Mouse (Mus musculus) embryonic facial prominence, embryonic 13.5 days (tissue): ENCODE measurements around the gene Cish. TPM values are rescaled to one million over a fixed set of nuclear protein-coding genes. Genes with fewer than 3 reads are reported as not detected.
A peak's percentile ranks its signal among the peaks of the same experiment; 100 is the strongest.

ENCODE experiments used
- ATAC-seq: fragments of 200-750 bp; cut with Nextera tagmentation; 2 replicates; pipeline ENCODE4 v1.8.0; 2017; ENCODE audit warnings: low read depth; ENCODE audit not compliant: insufficient number of reproducible peaks, insufficient read depth, low FRiP score, low TSS enrichment
- H3K27ac ChIP-seq: fragments of 300-500 bp; sonication (generic); 2 replicates; pipeline ENCODE4 v1.5.1; 2015; ENCODE audit warnings: moderate library complexity, mild to moderate bottlenecking, inconsistent platforms
- H3K27me3 ChIP-seq: fragments of 300-500 bp; sonication (generic); 2 replicates; pipeline ENCODE4 v1.6.1; 2015; ENCODE audit warnings: mild to moderate bottlenecking, inconsistent platforms
- H3K36me3 ChIP-seq: fragments of 300-500 bp; sonication (generic); 2 replicates; pipeline ENCODE4 v1.6.1; 2015; ENCODE audit warnings: mild to moderate bottlenecking, inconsistent platforms
- H3K4me1 ChIP-seq: fragments of 300-500 bp; sonication (generic); 2 replicates; pipeline ENCODE4 v1.6.1; 2015; ENCODE audit warnings: inconsistent platforms
- H3K4me2 ChIP-seq: fragments of 300-500 bp; sonication (generic); 2 replicates; pipeline ENCODE4 v1.6.1; 2015; ENCODE audit warnings: moderate library complexity, mild to moderate bottlenecking, inconsistent platforms
- H3K4me3 ChIP-seq: fragments of 300-500 bp; sonication (generic); 2 replicates; pipeline ENCODE4 v1.5.1; 2015; ENCODE audit warnings: mild to moderate bottlenecking, inconsistent platforms
- H3K9ac ChIP-seq: fragments of 300-500 bp; sonication (generic); 2 replicates; pipeline ENCODE4 v1.6.1; 2015; ENCODE audit warnings: mild to moderate bottlenecking, inconsistent platforms
- H3K9me3 ChIP-seq: fragments of 300-500 bp; sonication (generic); 2 replicates; pipeline ENCODE4 v1.6.1; 2016; ENCODE audit warnings: inconsistent platforms
- WGBS: fragments of 180-500 bp; shearing (Covaris S2); methylation state at CpG from one replicate; pipeline ENCODE4 v1.1.7; 2015; ENCODE audit warnings: mixed read lengths; 5-methylcytosine and 5-hydroxymethylcytosine counted together
- polyA plus RNA-seq: library from polyadenylated mRNA; unstranded; fragments of >200 nt; fragmentation: Nextera tagmentation; extraction: Ambion mirVana; gene quantifications from 2 replicates; pipeline ENCODE4 v1.2.1, GENCODE M21; 2015

Cish gene
- polyA plus RNA-seq, 1 experiment from 2014 or later, result 9.3 TPM

DNA sequence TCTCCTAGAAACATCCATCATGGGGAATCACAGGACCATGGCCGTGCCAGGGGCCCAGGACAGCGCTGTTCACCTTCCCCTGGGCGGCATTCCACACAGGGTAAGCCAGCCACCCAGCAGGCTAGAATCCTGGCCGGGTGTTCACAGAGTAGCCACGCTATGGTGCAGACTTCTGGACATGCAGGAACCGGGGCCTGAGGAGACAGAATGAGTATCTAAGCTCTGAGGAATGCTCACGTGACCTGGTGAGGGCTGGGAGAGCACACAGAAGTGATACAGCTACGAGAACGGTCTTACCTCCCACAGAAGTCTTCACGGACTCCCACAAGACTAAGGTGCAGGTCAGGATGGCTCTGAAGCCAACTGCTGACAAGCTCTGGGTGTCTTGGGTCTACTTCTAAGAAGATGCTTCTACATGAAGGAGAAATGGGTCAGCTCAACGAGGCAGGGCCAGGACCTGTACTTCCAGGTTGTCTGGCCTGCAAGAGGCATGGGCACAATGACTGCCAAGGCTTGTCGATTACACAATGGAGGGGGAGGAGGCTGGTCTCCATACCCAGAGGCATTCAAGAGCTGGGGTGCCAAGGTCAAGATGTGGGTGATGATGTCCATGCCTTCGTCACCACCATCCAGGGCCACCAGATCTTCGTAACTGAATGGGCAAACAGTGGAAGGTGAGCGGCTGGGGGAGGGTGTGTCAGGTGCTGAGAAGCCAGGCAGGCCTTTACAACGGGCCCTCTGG is 32.2 kb downstream of the Cish start:
- no peak for ATAC-seq

DNA sequence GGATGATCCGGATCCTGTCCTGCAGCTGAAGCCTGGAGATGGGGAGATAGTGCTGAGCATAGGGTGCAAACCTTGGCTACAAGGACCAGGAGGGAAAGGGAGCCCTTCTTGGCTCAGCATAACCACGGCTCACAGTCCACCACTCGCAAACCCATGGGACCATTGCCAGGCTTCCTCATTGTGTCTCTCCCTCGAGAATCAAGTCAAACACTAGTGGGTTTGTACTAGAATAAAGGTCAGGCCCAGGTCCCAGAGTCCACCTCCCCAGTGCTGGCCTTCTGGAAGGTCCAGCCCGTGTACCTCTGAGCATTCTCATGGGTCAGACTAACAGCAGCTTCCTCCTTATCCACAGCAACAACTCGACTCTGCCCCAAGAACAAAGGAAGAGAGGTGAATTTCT is 35.0 kb downstream of the Cish start:
- no peaks in the 10 kb centered on the region for H3K9me3 ChIP-seq
- H3K4me1 ChIP-seq, result no peaks in the 10 kb centered on the region
- no peak overlapping the region for H3K4me3 ChIP-seq
- peaks cover 34% of the 10 kb centered on the region for H3K36me3 ChIP-seq
- H3K27ac ChIP-seq, result no peak overlapping the region
- ATAC-seq, result no peak
- no peak overlapping the region for H3K9ac ChIP-seq
- no peaks in the 10 kb centered on the region for H3K27me3 ChIP-seq
- H3K4me2 ChIP-seq, result no peak overlapping the region
- 81% methylated on average over 6 of the region's 6 CpGs for WGBS

More for the DNA sequence above, 32.2 kb downstream of the Cish start:
- Histone ChIP-seq H3K36me3 (peaks cover 33% of the 10 kb centered on the region), H3K9ac (0 out of 2 replicates have a peak overlapping the region, but pooled peaks have one; percentile 27), H3K9me3 (no peaks in the 10 kb centered on the region), H3K4me3 (no peak overlapping the region), H3K27me3 (no peaks in the 10 kb centered on the region), H3K27ac (no peak overlapping the region), H3K4me1 (no peaks in the 10 kb centered on the region), H3K4me2 (no peak overlapping the region)
- 94% methylated on average over 16 of the region's 16 CpGs for WGBS

DNA sequence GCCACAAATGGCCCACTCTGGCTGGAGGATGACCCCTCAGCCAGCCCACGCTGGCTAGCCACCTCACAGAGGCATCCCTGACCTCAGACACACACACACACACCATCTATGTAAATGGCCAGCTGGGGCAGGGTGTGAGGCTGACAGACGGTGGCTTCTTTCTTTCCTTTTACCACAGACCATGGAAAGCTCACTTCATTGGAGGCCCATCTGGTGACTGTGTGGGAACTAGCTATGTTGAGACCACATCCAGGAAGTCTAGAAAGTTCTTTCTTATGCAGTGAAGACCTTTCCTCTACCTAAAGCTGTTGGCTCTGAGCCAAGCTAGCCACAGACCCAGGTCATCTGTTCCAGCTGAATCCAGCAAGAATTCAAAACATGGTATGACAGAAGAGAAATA is 37.9 kb downstream of the Cish start:
- Histone ChIP-seq H3K36me3 (peaks cover 19% of the 10 kb centered on the region), H3K9ac (peak overlapping the region; percentile 27; the same call in 1 of the 2 replicates)
- WGBS, result 72% methylated on average over 2 of the region's 2 CpGs

DNA sequence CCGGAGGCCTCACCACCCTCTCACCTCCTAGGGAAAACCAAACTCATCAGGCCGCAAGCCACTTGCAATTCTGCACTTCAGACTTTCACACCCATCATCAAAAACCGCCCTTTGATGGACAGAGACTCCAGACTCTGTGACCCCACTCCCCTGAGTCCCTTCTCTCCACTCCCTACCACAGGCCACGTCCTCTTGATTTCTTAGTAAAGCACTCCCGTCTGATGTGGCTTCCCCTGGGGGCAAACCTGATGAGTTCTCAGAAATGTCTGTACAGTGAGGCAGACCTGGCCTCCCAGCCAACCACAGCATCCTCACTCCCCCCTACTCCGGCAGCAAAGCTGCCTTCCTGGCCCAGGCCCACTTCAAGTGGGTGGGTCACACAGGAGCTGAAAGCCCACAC is 38.5 kb downstream of the Cish start:
- H3K4me3 ChIP-seq, result no peak overlapping the region
- H3K9me3 ChIP-seq, result no peaks in the 10 kb centered on the region
- no peak overlapping the region for H3K27ac ChIP-seq
- peak overlapping the region; percentile 27; the same call in 1 of the 2 replicates for H3K9ac ChIP-seq
- no peak overlapping the region for H3K4me2 ChIP-seq
- 71% methylated on average over 6 of the region's 6 CpGs for WGBS
- H3K27me3 ChIP-seq, result no peaks in the 10 kb centered on the region
- H3K4me1 ChIP-seq, result peaks cover 17% of the 10 kb centered on the region
- ATAC-seq, result no peak
- peaks cover 19% of the 10 kb centered on the region for H3K36me3 ChIP-seq

More for the DNA sequence above, 37.9 kb downstream of the Cish start:
- no peak overlapping the region for H3K4me2 ChIP-seq
- H3K27ac ChIP-seq, result no peak overlapping the region
- no peaks in the 10 kb centered on the region for H3K9me3 ChIP-seq
- H3K4me1 ChIP-seq, result peaks cover 12% of the 10 kb centered on the region
- no peak overlapping the region for H3K4me3 ChIP-seq
- no peak for ATAC-seq
- H3K27me3 ChIP-seq, result no peaks in the 10 kb centered on the region

DNA sequence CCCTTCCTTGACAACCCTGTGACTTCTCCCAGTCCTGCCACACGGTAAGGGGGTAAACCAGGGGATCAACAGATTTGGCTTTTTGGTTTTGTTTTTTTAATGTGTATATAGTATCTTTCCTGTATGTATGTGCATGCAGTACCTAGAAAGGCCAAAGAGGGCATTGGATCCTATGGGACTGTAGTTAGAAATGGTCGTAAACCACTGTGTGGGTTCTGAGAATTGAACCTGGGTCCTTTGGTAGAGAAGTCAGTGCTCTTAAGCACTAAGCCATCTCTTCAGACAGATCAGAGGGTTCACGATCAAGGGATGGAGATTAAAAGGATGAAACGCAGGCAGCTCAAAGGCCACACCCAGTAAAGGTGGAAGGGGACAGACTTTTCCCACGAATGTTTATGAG is 39.2 kb downstream of the Cish start:
- no peak overlapping the region for H3K27ac ChIP-seq
- peaks cover 17% of the 10 kb centered on the region for H3K4me1 ChIP-seq
- no peaks in the 10 kb centered on the region for H3K27me3 ChIP-seq
- H3K9ac ChIP-seq, result no peak overlapping the region
- H3K9me3 ChIP-seq, result no peaks in the 10 kb centered on the region
- no peak for ATAC-seq
- H3K36me3 ChIP-seq, result peaks cover 19% of the 10 kb centered on the region
- 86% methylated on average over 5 of the region's 5 CpGs for WGBS
- H3K4me3 ChIP-seq, result no peak overlapping the region
- no peak overlapping the region for H3K4me2 ChIP-seq

DNA sequence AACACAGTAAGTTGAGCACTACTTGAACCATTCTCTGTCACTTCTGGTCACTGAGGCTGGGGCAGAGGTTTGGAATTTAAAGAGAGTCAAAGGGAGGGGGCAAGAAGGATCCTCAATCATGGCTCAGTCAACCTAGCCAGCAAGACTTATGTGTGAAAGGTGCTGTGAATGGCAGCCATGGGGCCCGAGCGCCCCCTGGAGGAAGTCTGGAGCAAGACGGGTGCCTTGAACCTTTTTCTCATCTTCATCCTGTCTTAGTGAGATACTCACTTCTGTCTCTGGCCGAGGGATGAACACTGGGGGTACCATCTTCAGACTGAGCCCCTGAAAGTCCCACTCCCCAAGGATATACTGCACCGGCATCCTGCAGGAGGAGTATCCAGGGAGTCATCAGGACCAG is 40.1 kb downstream of the Cish start:
- ATAC-seq, result no peak
- WGBS, result 12% methylated on average over 5 of the region's 5 CpGs
- no peaks in the 10 kb centered on the region for H3K9me3 ChIP-seq

DNA sequence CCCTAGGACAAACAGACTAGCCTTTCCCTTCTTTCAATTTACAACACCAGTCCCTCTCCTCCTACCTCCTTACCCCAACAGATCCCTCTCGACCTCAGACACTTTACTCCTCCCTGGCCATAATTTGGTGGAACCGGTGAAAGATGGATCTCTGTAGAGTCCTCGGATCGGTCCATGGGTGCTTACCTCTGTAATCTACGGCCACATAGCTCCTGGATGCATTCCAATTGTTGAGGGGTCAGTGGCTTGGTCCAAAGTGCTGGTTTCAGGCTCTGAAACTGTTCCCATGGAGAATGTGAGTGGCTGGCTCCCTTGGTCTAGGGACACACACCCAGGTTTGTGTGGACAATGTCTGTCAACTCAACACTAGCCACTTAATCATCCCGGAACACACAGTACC is 40.6 kb downstream of the Cish start:
- WGBS, result 89% methylated on average over 6 of the region's 6 CpGs
- H3K4me1 ChIP-seq, result peaks cover 23% of the 10 kb centered on the region
- no peak overlapping the region for H3K4me2 ChIP-seq
- H3K4me3 ChIP-seq, result no peak overlapping the region
- peaks cover 16% of the 10 kb centered on the region for H3K36me3 ChIP-seq
- H3K9me3 ChIP-seq, result no peaks in the 10 kb centered on the region
- 0 out of 2 replicates have a peak, but pooled peaks cover 5% of the 10 kb centered on the region for H3K27me3 ChIP-seq
- no peak for ATAC-seq
- H3K27ac ChIP-seq, result no peak overlapping the region
- H3K9ac ChIP-seq, result no peak overlapping the region

More for the DNA sequence above, 40.1 kb downstream of the Cish start:
- Histone ChIP-seq H3K4me1 (peaks cover 19% of the 10 kb centered on the region), H3K27me3 (0 out of 2 replicates have a peak, but pooled peaks cover under 1% of the 10 kb centered on the region), H3K4me2 (no peak overlapping the region), H3K4me3 (no peak overlapping the region), H3K36me3 (peaks cover 19% of the 10 kb centered on the region), H3K9ac (no peak overlapping the region), H3K27ac (no peak overlapping the region)

DNA sequence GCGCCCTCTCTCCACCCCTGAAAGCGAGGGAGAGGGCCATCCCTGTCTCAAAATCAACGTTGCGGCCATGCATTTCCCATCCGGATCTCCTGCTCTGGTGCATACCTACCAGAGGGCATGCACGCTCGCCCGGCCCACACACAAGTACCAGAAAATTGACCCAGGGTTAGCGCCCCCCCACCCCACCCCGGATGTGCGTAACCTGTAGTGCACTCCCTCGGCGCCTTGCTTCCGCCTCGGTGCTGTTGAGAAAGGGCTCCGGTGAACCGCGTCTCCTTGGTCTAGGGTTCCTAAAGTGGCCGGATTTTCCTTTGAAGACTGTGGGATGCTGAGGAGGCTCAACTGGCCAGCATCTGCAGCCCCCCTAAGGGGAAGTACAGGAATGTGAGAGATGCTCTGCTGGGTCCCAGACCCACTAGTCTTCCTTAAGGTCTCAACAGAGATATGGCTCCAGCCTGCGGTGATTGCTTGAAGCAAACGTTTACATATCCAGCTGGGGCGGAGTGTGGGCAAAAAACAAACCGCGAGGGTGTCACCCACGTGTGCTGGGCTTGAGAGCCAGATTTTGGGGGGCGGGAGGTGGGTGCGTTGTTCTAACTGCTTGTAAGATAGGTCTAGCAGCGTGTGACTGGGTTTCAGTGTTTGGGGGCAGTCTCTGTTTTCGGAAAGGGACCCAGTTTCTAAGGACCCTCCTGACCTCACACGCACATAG is 42.5 kb downstream of the Cish start, which contains the start of gene Hemk1:
Hemk1 (minus strand) TSS at position 179 of the 712 bp plus-strand sequence.
- H3K36me3 ChIP-seq, result no peaks in the 10 kb centered on the region
- peak within 1 kb of the TSS; percentile 62 for H3K4me3 ChIP-seq
- peaks cover 10% of the 10 kb centered on the region; the same call in 1 of the 2 replicates for H3K27me3 ChIP-seq
- no peaks in the 10 kb centered on the region for H3K9me3 ChIP-seq
- ATAC-seq, result peak; percentile 60; the same call in 1 of the 2 replicates
- H3K9ac ChIP-seq, result peak within 1 kb of the TSS; percentile 82
- peak within 1 kb of the TSS; percentile 80 for H3K4me2 ChIP-seq
- 4% methylated on average over 30 of the region's 30 CpGs for WGBS
- H3K27ac ChIP-seq, result peak within 1 kb of the TSS; percentile 48; the same call in 1 of the 2 replicates
- peaks cover 24% of the 10 kb centered on the region for H3K4me1 ChIP-seq

DNA sequence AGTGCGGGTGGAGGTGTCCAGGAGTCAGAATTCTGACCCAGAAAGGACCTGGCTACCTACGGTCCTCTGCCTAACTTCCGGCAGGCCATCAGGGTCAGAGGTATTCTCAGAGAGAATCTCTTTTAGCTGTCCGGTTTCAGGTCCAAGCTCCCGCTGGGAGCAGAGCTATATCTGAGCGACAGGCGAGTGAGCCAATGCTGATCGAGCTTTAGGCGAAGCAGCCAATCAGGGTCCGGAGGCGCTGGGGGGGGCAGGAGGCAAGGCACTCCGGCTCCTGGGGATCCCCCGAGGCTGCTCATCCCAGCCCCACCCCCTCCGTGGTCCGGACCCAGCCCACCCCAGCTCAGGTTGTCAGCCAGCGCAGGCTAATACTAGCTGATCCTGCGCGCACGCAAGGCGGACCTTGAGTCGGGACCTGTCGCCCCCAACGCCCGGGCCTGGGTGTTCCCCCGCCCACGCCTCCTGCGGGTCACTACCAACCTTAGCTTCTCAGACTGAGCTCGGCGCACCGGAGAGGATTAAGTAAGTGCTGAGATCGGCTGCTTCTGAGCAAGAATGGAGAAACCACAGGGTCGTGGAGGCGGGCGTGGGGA is 44.5 kb downstream of the Cish start, which contains the start of gene 6430571L13Rik:
6430571L13Rik (plus strand) TSS at position 336 of the 593 bp plus-strand sequence.
- Histone ChIP-seq H3K9me3 (no peaks in the 10 kb centered on the region), H3K27ac (no peak within 1 kb of the TSS), H3K4me1 (peaks cover 24% of the 10 kb centered on the region), H3K4me3 (peak within 1 kb of the TSS; percentile 65), H3K36me3 (no peaks in the 10 kb centered on the region), H3K27me3 (peaks cover 10% of the 10 kb centered on the region; the same call in 1 of the 2 replicates), H3K4me2 (peak within 1 kb of the TSS; percentile 67), H3K9ac (peak within 1 kb of the TSS; percentile 76)
- under 1% methylated on average over 34 of the region's 34 CpGs for WGBS
- peak; percentile 90 for ATAC-seq

DNA sequence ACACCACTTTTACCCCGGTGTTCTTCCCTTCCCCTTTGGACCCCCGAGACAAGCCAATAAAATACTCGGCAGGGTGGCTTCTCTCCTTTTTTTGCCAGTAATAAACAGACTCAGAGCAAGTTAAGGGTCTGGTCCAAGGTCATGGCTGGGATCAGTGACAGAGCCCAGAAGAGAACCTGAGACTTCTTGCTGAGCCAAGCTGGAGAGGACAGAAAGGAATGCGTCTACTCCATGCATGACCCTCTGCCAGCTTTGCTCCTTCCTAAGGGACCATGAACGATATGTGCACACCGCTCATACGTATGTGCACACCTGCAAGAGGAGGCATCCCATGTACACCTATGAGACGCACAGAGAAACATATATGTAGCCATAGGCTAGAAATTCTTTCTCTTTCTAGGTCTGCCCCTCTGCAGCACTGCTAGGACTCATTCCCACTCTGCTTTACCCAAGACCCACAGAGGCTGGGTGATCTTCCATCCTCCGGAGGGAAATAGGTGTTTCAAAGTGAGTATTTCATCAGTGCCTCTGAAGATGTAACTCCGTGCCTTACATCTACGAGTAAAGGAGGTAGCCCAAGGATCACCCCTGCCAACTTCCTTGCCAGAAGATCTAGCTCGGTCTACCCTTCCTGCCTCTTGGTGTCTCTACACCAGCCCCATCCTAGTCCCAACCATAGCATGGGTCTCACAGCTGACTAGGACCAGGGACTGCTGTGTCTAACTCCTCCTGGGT is 45.3 kb downstream of the Cish start:
- 0 out of 2 replicates have a peak, but pooled peaks have one; percentile 11 for ATAC-seq
- Histone ChIP-seq H3K27ac (no peak overlapping the region), H3K4me3 (peak overlapping the region; percentile 65), H3K4me1 (peaks cover 24% of the 10 kb centered on the region), H3K27me3 (peaks cover 10% of the 10 kb centered on the region; the same call in 1 of the 2 replicates), H3K36me3 (no peaks in the 10 kb centered on the region), H3K9ac (peak overlapping the region; percentile 76), H3K4me2 (peak overlapping the region; percentile 67), H3K9me3 (no peaks in the 10 kb centered on the region)
- WGBS, result 52% methylated on average over 12 of the region's 12 CpGs
